Mouse (Mus musculus): ENCODE data around the gene Kcnk4.

DNA sequence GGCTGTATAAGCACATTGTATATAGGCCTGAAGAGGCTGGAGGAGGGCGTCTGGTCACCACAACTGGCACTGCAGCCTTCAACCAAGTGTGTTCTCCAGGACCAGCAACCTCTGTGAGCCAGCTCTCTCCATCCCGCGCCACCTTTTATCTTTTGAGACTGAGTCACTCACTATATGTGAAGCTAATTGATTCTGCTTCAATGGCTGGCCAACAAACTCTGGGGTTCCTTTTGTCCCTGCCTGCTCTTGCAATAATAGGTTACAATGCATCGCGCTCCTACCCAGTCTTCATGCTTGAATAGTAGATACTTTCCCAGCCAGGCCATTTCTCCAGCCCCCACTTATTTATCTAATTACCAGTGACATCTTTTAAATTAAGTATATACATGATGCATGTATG lies 49.3 kb upstream of the Kcnk4 start:
- TF ChIP-seq POLR2A (IDR thresholded peaks at IDR 0.05; ENCODE audit: borderline replicate concordance, extremely low read depth, low read depth, low read length): no peak
- TF ChIP-seq CTCF (IDR thresholded peaks at IDR 0.05; ENCODE audit: insufficient read depth, low read length): no peak

Data from lung, adult 2 months (tissue).